Mouse (Mus musculus) left cerebral cortex, adult 8-10 months (tissue): ENCODE measurements at regions not wholly inside any gene's neighbourhood (a gene's known extent, or its start where the extent isn't known, plus 50 kb on each side); places are given as distances from the start of the nearest gene placed in this dataset.

ENCODE experiments used
- DNase-seq, 2 experiments: peaks; one replicate each; pipeline ENCODE4 v3.0.0; 2022; ENCODE audit warnings: low spot score in 2 of 2

GRCm38 (mm10) chr7:93795210-93795609 lies 715.5 kb downstream of the Fam181b start:
- no peak for DNase-seq

DNA sequence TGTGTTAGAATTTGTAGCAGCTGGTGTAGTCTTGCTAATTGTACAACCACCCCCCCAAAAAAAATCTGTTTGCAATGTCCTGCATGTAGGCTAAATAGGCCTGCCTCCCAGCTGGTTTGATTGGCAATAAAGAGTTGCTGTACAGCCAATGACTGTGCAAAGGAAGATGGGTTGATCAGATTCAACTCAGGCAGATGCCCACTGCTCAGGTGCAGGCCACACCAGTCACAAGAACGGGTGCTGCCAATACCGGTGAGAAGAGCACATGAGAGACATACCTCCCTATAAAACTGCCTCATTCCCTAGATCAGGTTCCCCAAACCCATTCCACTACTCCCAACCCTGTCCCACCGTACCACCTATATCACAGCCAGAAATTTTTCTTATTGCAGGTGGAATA lies 756.0 kb downstream of the Fam181b start:
- DNase-seq, result no peak

GRCm38 (mm10) chr7:93836169-93836568 lies 756.5 kb downstream of the Fam181b start:
- no peak for DNase-seq

- no peak for DNase-seq
Observed at GRCm38 (mm10) chr7:93855025-93855424, 775.4 kb downstream of the Fam181b start.

- no peak for DNase-seq
Observed at GRCm38 (mm10) chr7:93893701-93894100, 814.0 kb downstream of the Fam181b start.

- DNase-seq, result no peak
Observed at GRCm38 (mm10) chr7:93896921-93897320, 817.3 kb downstream of the Fam181b start.

- no peak for DNase-seq
Observed at GRCm38 (mm10) chr7:93902770-93903169, 823.1 kb downstream of the Fam181b start.

DNA sequence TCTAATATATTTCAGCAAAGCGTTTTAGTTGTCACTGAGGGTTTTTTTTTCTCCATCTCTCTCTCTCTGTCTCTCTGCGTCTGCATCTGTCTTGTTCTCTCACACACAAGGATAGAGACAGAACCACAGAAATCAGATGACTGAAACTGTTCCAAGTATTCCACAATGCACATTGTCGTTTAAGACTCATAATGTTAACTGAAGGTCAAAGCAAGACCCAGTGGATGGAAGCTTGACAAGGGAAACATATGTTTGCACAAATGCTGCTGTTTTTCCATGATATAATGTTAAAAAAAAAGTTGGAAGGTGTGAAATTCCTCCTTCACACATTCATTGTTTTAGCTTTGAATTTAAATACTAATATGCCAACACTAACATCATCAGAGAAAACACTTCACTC lies 857.3 kb downstream of the Fam181b start:
- no peak for DNase-seq

DNA sequence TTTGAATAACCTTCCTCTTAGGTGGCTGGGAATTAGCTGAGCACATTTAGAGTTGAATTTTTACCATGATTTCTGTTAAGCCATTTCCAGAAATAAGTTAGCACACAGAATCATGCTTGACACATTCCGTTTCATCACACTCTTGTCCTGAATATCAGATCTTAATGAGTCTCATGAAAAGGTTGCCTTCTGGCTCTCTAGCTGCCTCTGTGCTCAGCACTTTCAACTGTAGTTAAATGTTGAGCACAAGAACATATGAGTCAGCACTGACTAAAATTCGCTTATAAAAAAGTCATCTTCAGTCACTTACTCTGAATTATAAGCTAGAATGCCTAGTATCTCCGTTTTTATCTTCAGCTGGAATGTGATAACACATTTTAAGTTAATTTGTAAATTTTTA lies 902.4 kb downstream of the Fam181b start:
- DNase-seq, result peak in 1 of 2 experiments; percentile 7

- DNase-seq, result no peak
Observed at GRCm38 (mm10) chr7:94002780-94003179, 923.1 kb downstream of the Fam181b start.

GRCm38 (mm10) chr7:94042466-94043030 lies 962.9 kb downstream of the Fam181b start:
- DNase-seq, result peak in 1 of 2 experiments; percentile 8

DNA sequence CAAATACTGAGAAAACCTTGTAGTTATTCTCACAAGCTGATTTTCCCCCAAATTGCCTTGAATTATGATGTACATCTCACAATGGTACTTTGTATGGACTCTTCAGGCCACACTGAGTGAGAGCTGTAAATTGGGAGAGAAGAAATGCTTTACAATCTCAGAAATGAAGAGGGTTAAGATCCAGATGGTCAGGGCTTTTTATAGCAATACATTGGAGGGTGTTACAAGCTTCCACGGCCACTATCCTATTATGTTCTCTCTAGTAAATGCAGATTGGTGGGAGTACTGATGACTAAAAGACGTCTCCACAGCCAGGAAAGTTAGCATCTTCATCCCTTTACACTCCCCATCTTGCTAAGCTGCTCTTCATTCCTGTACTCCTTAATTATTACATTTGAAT lies 965.8 kb downstream of the Fam181b start:
- DNase-seq, result no peak

DNA sequence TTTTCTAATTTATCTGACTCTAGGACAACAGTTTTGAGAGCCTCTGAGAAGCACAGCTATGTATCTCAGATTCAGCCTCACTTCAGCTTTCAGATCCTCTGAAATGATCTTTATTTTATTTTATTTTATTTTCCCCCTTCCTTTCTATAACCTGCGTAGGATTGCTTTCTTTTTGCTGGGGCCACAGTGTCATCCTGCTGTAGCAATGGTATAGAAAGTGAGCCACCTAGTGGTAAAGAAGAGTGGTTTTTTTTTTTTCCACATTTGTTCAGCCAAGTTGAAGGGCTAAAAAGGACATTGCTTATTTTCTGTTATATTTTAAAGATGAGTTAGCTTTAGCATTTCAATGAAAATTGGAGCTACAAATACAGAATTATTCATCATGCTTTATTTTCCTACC lies 966.4 kb downstream of the Fam181b start:
- DNase-seq, result no peak

- DNase-seq, result no peak
Observed at GRCm38 (mm10) chr7:94061814-94062545, 982.3 kb downstream of the Fam181b start.
